Mouse (Mus musculus): ENCODE data around the gene Arl8a. TPM values are rescaled to one million over a fixed set of nuclear protein-coding genes. Genes with fewer than 3 reads are reported as not detected.

Arl8a gene
- 48.3 TPM for total RNA-seq (2023)

GRCm38 (mm10) chr1:135146077-135146945 lies at the start of gene Arl8a:
Arl8a (plus strand) TSS chr1:135146824.

DNA sequence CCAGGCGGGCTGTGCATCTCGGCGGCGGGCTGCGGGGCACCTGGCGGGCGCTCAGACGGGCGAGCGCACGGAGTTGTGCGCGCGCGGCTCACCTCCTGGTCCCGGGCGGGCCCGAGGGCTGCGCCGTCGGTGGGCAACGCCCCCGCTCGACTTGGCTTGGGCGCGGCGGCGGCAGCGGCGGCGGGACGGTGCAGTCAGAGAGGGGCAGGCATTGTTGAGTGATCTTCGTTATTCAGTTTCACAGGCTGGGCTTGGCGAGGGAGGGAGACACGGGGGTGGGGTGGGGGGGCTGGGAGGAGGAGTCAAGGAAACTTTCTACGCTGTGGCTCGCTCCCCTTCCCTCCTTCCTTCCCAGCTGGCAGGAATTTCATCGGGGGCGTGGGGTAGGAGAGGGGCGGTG lies 41.5 kb upstream of the Arl8a start, which contains the start of gene Lgr6:
Lgr6 (minus strand) TSS at position 153 of the 400 bp plus-strand sequence.

GRCm38 (mm10) chr1:135132473-135132872 lies 14.2 kb upstream of the Arl8a start, which contains the start of gene Ptpn7:
Ptpn7 (plus strand) TSS chr1:135132700.

DNA sequence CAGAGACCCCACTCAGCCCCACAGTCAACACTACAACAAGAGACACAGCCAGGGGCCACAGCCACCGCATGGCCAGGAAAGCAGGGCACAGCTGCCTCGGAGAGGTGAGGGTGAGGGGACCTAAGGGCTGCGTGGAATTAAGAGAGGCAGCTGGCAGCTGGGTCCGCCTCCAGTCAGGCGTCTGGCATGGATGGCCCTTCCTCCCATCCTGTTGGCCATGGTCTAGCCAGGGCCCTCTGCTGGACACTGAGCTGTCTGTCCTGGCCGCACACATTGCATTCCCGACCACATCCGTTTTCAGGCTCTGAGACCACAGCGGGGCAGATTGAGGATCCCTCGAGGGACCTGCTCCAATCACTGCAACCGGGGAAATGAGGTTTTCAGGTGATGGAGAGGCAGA lies 20.8 kb downstream of the Arl8a start, which contains the start of gene Gpr37l1:
Gpr37l1 (minus strand) TSS at position 247 of the 400 bp plus-strand sequence.

Other genes with a start within 250 kb of the Arl8a start
- 20.6 TPM for gene Ppp1r12b, start 190.9 kb upstream of the Arl8a start, total RNA-seq (2023)
- 16.6 TPM for gene Ube2t, start 184.3 kb upstream of the Arl8a start, total RNA-seq (2023)
- not detected for gene Lgr6, start 41.5 kb upstream of the Arl8a start, total RNA-seq (2023)
- gene Ptpn7, start 14.1 kb upstream of the Arl8a start, total RNA-seq (2023): 42.4 TPM
- not detected for gene Gpr37l1, start 20.9 kb downstream of the Arl8a start, total RNA-seq (2023)
- gene Elf3, start 111.7 kb downstream of the Arl8a start, total RNA-seq (2023): not detected
- gene Rnpep, start 137.3 kb downstream of the Arl8a start, total RNA-seq (2023): 27.0 TPM
- 55.8 TPM for gene Timm17a, start 167.0 kb downstream of the Arl8a start, total RNA-seq (2023)
- gene Lmod1, start 178.0 kb downstream of the Arl8a start, total RNA-seq (2023): not detected
- 1.4 TPM for gene Shisa4, start 228.4 kb downstream of the Arl8a start, total RNA-seq (2023)

Measured in CD8-positive naive resting alpha-beta T cell, adult 57 days (primary cell).